Mouse (Mus musculus) CD4-positive, CD25-positive, alpha-beta regulatory T cell, adult 4 months (primary cell): ENCODE results near the gene Gm20388. TPM values are rescaled to one million over a fixed set of nuclear protein-coding genes. Genes with fewer than 3 reads are reported as not detected.

ENCODE experiments used
- ATAC-seq: one replicate; pipeline ENCODE4 v1.8.0; 2017
- polyA plus RNA-seq, 2 experiments: library from polyadenylated mRNA; unstranded; fragments of 100-300 nt; shearing (Covaris generic); gene quantifications; one replicate each; pipeline ENCODE4 v1.2.1; 2017

Gm20388 gene
- polyA plus RNA-seq, 2 experiments from 2014 or later: 10.7 to 12.8 TPM

GRCm38 (mm10) chr8:120401712-120402111 lies 491.1 kb downstream of the Gm20388 start:
- ATAC-seq: no peak

GRCm38 (mm10) chr8:120403606-120404269 lies 493.1 kb downstream of the Gm20388 start:
- ATAC-seq: peak; percentile 43

GRCm38 (mm10) chr8:120404609-120405036 lies 494.0 kb downstream of the Gm20388 start:
- ATAC-seq: no peak

GRCm38 (mm10) chr8:120406008-120406632 lies 495.5 kb downstream of the Gm20388 start:
- no peak for ATAC-seq

GRCm38 (mm10) chr8:120407701-120408240 lies 497.1 kb downstream of the Gm20388 start:
- ATAC-seq: no peak

DNA sequence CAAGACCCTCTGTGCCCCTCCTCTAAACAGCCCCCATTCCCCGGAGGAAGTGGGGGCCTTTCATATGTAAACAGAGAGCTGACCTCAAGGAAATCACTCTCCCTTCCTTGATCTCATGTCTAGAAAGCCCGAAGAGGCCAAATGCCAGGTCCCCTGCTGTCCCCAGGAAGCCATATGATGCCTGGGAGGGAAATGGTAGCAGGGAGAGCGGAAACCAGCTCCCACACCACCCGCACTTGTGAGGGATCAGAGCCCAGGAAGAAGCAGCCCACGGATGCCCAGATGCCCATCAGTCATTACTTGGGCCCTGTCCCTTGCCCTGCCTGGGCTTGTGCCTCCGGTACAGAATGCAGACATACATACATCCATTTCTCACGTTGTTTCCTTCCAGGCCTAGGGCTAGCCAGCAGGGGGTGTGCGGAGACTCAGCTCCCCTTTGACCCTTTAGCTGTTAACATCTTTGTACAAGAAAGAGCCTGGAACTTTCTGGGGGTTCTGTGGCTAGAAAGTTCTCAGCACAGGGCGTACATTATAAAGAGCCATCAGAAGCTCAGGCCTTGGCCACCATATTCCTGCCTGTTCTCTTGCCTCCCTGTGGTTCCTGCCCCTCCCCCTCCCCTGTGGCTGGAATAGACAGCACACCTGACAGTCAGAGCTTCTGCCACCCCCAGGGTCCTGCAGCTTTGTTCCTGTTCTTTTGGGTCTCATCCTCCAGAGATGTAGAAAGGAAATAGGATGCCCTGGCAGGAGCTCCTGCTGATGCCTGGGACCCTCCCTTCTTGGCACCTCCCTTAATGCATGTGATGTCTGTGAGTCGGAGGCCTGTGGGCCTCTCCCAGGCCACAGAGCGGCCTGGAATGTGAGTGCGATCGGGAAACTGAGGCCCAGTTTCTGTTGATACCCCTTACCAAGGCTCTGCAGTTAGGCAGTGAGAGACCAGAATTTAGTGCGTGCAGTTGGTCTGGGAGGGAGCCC lies 497.9 kb downstream of the Gm20388 start:
- no peak for ATAC-seq

DNA sequence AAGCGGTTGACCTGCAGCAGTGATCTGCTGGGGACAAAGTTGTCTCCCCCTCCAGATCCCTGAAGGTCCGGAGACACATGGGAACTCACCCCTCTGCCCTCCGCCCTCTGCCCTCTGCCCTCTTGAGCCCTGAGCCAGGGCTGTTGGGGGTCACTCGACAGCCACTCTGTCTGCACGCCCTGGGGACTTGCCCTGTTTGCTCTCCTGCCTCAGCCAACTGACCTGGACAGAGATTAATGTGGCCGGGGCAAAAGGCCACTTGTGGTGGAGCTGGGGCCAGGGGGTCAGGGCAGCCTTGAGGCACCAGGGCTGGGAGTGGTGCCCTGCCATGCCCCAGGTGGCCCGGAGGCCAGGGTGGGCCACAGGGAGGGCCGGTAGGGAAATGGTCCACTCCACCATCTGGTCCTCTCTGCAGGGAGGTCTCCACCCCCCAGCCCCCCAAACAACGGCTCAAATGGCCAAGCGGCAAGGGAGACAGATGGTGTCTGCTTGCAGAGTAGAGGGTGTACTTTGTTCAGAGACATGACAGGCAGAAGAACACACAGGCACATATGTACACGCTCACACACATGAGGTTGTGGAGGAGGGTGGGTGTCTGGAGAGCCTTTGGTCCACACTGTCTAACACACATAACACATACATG lies 498.9 kb downstream of the Gm20388 start:
- ATAC-seq: no peak

GRCm38 (mm10) chr8:120411059-120411458 lies 500.4 kb downstream of the Gm20388 start:
- no peak for ATAC-seq

GRCm38 (mm10) chr8:120411862-120412261 lies 501.2 kb downstream of the Gm20388 start:
- ATAC-seq: no peak

DNA sequence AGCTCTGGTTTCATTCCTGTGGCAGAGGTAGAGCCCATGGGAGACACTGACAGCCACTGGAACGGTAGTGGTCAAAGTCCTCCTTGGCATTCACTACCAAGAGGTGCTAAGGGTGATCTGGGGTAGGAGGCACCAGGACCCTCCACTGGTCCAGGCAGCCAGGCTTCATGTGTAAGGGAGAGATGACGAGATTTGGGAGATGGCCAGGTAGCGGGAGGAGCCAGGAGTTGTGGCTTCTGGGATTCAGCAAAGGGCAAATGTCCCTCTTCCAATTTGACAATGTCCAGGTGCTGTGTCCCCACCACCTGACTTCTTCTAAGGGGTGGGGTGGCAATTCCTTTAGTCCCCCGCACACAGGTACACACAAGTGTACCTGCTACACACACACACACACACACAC lies 501.7 kb downstream of the Gm20388 start:
- no peak for ATAC-seq

GRCm38 (mm10) chr8:120412911-120413625 lies 502.4 kb downstream of the Gm20388 start:
- no peak for ATAC-seq

- ATAC-seq: no peak
Measured at GRCm38 (mm10) chr8:120413626-120413988, 503.0 kb downstream of the Gm20388 start.

DNA sequence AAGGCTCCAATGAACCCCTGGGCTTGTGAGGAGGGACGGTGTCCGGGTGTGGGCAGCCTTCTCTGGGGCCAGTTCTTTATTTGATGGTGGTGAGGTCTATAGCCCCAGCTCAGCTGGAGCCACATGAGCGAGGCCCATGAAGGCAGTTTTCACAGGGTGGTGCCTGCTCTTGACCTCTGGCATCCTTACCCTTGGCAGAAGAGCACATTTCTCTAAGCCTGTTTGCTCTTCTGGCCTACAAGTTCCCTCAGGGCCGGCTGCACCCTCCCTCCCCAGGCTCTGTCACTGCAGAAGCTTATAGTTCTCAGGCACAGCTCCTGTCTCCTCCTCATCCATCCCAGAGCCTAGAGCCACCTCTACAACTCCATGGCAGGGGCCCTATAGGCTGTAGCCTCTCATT lies 503.6 kb downstream of the Gm20388 start:
- ATAC-seq: no peak

GRCm38 (mm10) chr8:120415474-120415873 lies 504.8 kb downstream of the Gm20388 start:
- no peak for ATAC-seq

DNA sequence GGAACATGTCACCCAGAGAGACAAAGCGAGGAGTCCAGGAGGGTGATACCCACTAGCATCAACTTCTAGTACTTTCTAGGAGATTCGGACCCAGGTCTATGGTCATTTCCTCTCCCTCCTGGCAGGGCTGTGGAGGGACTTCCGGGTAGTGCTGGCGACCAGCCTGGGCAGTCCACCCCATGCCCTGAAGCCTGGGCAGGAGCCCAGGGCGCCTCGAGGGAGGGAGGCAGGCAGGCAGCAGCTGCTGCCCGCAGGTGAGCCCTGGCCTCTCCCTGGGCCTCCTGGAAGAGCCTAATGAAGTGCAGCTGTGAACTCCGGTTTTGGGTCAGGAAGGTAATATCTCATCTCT lies 505.5 kb downstream of the Gm20388 start:
- ATAC-seq: no peak

DNA sequence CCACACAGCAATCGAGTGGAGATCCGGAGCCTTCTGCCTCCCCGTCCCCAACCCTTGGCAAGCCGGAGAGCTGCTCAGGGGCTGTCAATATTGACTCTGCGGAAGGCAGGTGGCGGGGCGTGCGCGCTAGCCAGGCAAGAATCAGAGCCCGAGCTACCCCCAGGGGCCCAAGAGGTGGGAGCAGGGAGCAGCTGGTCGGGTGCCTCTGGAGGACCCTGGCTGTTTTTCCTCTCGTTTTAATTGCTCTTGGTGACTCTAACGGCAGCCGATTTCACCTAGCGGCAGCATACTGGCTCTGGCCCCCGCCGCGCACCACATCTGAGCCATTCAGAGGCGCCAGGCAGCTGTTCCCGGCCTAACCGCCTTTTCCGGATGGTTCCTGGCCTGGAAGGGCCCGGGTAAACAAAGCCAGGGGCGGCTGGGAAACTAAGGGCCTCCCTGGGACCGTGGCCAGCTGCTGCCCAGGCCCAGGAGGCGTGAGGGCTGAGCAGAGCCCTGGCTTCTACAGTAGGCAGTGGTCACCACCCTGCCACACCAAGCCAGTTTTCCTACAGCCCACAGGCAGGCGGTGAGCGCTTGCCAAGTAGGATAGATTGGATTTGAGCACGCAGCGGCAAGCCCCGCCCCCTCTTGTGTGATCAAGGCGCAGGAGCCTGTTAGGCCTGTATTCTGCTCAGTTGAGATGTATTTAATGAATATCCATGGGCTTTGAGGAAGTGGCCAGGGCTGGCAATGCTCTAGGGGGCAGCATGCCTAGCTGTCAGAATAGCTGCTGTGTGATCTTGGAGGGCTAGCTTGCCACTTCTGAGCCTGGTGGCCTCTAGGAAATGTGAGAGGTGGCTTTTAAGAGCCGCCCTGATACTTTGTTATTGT lies 506.1 kb downstream of the Gm20388 start:
- ATAC-seq: no peak

GRCm38 (mm10) chr8:120418188-120418587 lies 507.5 kb downstream of the Gm20388 start:
- no peak for ATAC-seq

GRCm38 (mm10) chr8:120419675-120420074 lies 509.0 kb downstream of the Gm20388 start:
- ATAC-seq: no peak

DNA sequence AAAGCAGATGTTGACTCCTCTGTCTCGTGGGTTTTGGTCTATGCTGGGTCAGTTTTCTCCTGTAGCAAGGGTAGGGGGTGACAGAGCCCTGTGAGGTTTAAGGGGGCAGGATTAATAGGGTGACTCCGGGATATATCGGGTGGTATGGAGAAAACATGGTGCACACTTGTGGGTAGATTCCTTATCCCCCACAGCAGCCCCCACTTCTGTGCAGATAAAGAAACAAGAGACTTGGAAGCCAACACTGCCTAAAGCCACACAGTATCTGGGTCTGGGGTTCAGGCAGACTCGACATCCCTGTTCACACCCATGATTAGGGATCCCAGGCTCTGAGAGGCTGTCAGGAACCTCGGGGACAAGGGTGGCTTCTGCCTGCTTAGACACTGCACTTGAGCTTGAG lies 509.6 kb downstream of the Gm20388 start:
- no peak for ATAC-seq

DNA sequence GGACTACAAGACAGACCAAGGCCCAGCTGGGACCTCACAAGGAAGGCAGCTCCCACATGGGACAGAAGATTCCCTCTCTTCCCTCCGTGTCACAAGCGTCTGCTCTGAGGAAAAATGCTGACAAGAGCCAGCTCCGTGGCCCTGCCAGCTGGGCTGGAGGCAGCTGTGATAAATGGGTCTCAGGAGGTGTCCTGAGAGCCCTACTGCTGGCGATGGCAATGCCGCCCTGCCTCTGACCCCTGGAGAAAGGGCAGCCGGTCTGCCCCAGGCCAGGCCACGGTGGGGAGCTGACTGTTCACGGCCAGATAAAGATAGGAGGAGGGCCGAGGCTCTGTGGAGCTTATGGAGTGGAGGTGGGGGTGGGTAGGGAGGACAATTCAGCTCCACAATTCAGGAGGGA lies 511.0 kb downstream of the Gm20388 start:
- no peak for ATAC-seq

DNA sequence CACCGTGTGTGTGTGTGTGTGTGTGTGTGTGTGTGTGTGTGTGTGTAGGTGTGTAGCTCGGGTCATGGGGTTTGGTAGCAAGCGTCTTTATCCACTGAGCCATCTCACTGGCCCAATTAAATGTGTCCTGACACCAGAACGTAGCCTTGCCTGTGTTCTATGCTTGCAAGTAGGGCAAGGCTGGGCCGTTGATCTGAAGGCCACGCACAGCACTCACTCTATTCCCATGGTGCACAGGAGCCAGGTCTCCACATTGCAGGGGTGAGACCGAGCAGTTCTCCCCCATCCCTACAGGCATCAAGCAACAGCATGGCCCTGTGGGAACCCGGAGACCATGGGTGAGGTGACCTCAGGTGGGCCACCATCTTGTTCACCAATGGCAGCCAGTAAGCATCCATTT lies 511.6 kb downstream of the Gm20388 start:
- ATAC-seq: no peak
